ENCODE assay signal across 8 mouse cellular contexts in the genomic region with DNA sequence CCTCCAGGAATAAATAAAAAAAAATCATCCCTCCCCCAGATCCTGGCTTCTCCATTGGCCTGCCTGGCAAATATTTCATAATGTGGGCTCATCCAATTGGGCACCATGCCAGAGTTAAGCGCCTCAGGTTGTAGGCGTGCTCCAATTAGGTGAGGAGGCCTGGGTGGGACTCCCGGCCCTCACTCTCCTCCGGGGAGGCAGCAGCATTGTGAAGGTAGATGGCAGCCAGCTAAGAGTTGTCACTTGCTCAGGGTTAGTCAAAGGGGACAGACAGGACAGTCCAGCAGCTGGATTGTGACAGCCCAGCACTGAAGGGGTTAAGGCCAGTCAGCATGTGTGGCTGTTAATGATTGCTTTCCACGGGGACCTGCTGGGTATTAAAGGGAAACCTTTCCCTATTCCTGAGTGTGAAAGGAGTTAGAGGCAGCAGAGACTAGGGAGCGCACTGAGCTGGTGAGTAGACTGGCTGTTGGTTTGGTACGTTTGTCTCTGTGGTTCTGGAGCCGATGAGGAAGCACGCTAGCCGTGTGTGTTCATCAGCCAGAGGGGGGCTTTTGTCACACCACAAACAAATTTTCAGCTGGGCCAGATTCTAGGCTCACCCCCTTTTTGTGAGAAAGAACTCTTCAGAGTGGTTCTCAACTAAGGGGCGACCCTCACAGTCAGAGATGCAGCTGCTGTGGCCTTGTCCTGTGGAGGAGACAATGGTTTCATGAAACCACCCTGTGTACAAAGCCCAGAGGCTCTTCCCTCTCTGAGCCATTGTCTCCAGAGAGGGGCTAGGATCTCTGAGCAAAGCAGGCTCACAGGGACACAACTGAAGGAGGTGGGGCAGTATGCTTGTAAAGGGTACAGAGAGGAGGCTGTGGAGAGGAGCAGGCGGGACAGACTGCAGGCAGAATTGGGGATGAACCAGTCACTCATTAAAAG.
DNase-seq lines count a peak whose midpoint lies in the region; ATAC-seq and TF ChIP-seq lines count a peak whose summit lies in the region.

No protein-coding gene starts in this region.

- H3K4me1 ChIP-seq in embryonic facial prominence, embryonic 11.5 days (ENCODE audit: control insufficient read depth, insufficient read depth, low read length), result no peaks in the 10 kb centered on the region
- H3K4me1 ChIP-seq in hindbrain, embryonic 13.5 days (replicated peaks), result peaks cover 48% of the 10 kb centered on the region
- H3K4me1 ChIP-seq in limb, embryonic 14.5 days (ENCODE audit: control insufficient read depth, insufficient read depth, low read length), result peaks cover 14% of the 10 kb centered on the region
- H3K4me1 ChIP-seq in midbrain, embryonic 15.5 days, result peaks cover 33% of the 10 kb centered on the region

- 0 out of 2 replicates have a peak overlapping the region, but pooled peaks have one; percentile 3 for H3K9ac ChIP-seq in embryonic facial prominence, embryonic 11.5 days (replicated peaks; ENCODE audit: low read length)
- peak overlapping the region; percentile 64 for H3K9ac ChIP-seq in hindbrain, embryonic 13.5 days
- H3K9ac ChIP-seq in limb, embryonic 14.5 days (ENCODE audit: low read depth, low read length, severe bottlenecking), result no peak overlapping the region
- H3K9ac ChIP-seq in midbrain, embryonic 15.5 days, result peak overlapping the region; percentile 13; the same call in 1 of the 2 replicates

- TF ChIP-seq POLR2A in limb, embryonic 14.5 days (IDR thresholded peaks at IDR 0.05; ENCODE audit: borderline replicate concordance, extremely low read depth, insufficient read depth, insufficient read length), result no peak

- H3K27ac ChIP-seq in embryonic facial prominence, embryonic 11.5 days (replicated peaks; ENCODE audit: low read depth, low read length), result no peak overlapping the region
- peak overlapping the region; percentile 90 for H3K27ac ChIP-seq in hindbrain, embryonic 13.5 days
- H3K27ac ChIP-seq in limb, embryonic 14.5 days (replicated peaks; ENCODE audit: low read depth, low read length), result no peak overlapping the region
- peak overlapping the region; percentile 70 for H3K27ac ChIP-seq in midbrain, embryonic 15.5 days

- H3K4me2 ChIP-seq in embryonic facial prominence, embryonic 11.5 days (ENCODE audit: low read depth, low read length), result no peak overlapping the region
- H3K4me2 ChIP-seq in hindbrain, embryonic 13.5 days, result peak overlapping the region; percentile 48
- H3K4me2 ChIP-seq in limb, embryonic 14.5 days (replicated peaks; ENCODE audit: low read depth, low read length, severe bottlenecking), result 0 out of 2 replicates have a peak overlapping the region, but pooled peaks have one; percentile 19
- H3K4me2 ChIP-seq in midbrain, embryonic 15.5 days, result peak overlapping the region; percentile 32

- H3K36me3 ChIP-seq in embryonic facial prominence, embryonic 11.5 days (replicated peaks; ENCODE audit: control insufficient read depth, insufficient read depth, low read depth, low read length), result no peaks in the 10 kb centered on the region
- no peaks in the 10 kb centered on the region for H3K36me3 ChIP-seq in hindbrain, embryonic 13.5 days
- no peaks in the 10 kb centered on the region for H3K36me3 ChIP-seq in limb, embryonic 14.5 days (ENCODE audit: control insufficient read depth, insufficient read depth, low read length)
- H3K36me3 ChIP-seq in midbrain, embryonic 15.5 days (replicated peaks), result no peaks in the 10 kb centered on the region

- no peaks in the 10 kb centered on the region for H3K9me3 ChIP-seq in embryonic facial prominence, embryonic 11.5 days (replicated peaks; ENCODE audit: control insufficient read depth, low read length)
- no peaks in the 10 kb centered on the region for H3K9me3 ChIP-seq in hindbrain, embryonic 13.5 days
- H3K9me3 ChIP-seq in limb, embryonic 14.5 days (ENCODE audit: control insufficient read depth, low read length), result no peaks in the 10 kb centered on the region
- no peaks in the 10 kb centered on the region for H3K9me3 ChIP-seq in midbrain, embryonic 15.5 days

- WGBS in embryonic facial prominence, embryonic 11.5 days, result 33% methylated on average over 12 of the region's 12 CpGs
- 12% methylated on average over 12 of the region's 12 CpGs for WGBS in hindbrain, embryonic 13.5 days
- 23% methylated on average over 12 of the region's 12 CpGs for WGBS in limb, embryonic 14.5 days
- WGBS in midbrain, embryonic 15.5 days, result 15% methylated on average over 12 of the region's 12 CpGs

- peak; percentile 47; the same call in 1 of the 2 replicates for ATAC-seq in embryonic facial prominence, embryonic 11.5 days (replicated peaks; ENCODE audit: insufficient number of reproducible peaks, low FRiP score, low TSS enrichment, low read depth)
- ATAC-seq in hindbrain, embryonic 13.5 days (ENCODE audit: low FRiP score), result peak; percentile 64
- no peak; the same call in 1 of the 2 replicates for ATAC-seq in limb, embryonic 14.5 days (ENCODE audit: low FRiP score, low read depth)
- peak; percentile 78 for ATAC-seq in midbrain, embryonic 15.5 days (replicated peaks)

- DNase-seq in adrenal gland, postnatal 14 days, result peak; percentile 66
- DNase-seq in adrenal gland, adult 2 months, result no peak
- DNase-seq in embryonic facial prominence, embryonic 11.5 days (ENCODE audit: low spot score), result peak; percentile 24
- peak; percentile 34 for DNase-seq in limb, embryonic 14.5 days (ENCODE audit: low spot score)
- no peak for DNase-seq in cerebellum, adult 9-10 months
- DNase-seq in right cerebral cortex, postnatal 25 days, result no peak

- no peak overlapping the region for H3K4me3 ChIP-seq in embryonic facial prominence, embryonic 11.5 days (ENCODE audit: low read depth, low read length)
- peak overlapping the region; percentile 26 for H3K4me3 ChIP-seq in hindbrain, embryonic 13.5 days
- H3K4me3 ChIP-seq in limb, embryonic 14.5 days (replicated peaks; ENCODE audit: low read length), result no peak overlapping the region
- 0 out of 2 replicates have a peak overlapping the region, but pooled peaks have one; percentile 5 for H3K4me3 ChIP-seq in midbrain, embryonic 15.5 days

- H3K27me3 ChIP-seq in embryonic facial prominence, embryonic 11.5 days (ENCODE audit: control insufficient read depth, insufficient read depth, low read length), result no peaks in the 10 kb centered on the region
- H3K27me3 ChIP-seq in hindbrain, embryonic 13.5 days, result no peaks in the 10 kb centered on the region
- H3K27me3 ChIP-seq in limb, embryonic 14.5 days (ENCODE audit: control insufficient read depth, insufficient read depth, low read length), result no peaks in the 10 kb centered on the region
- no peaks in the 10 kb centered on the region for H3K27me3 ChIP-seq in midbrain, embryonic 15.5 days (replicated peaks)

Comparison
In these comparisons a context has a peak if more than half of its experiments do, and no peak if none do; other contexts are left out.
1. DNase-seq: peak in adrenal gland, postnatal 14 days (single experiment), embryonic facial prominence, embryonic 11.5 days (single experiment) and limb, embryonic 14.5 days (single experiment); none in adrenal gland, adult 2 months (single experiment), cerebellum, adult 9-10 months (single experiment) and right cerebral cortex, postnatal 25 days (single experiment).
2. H3K27ac ChIP-seq: peak in hindbrain, embryonic 13.5 days (single experiment) and midbrain, embryonic 15.5 days (single experiment); none in embryonic facial prominence, embryonic 11.5 days (single experiment) and limb, embryonic 14.5 days (single experiment).
3. H3K4me3 ChIP-seq: peak in hindbrain, embryonic 13.5 days (single experiment) and midbrain, embryonic 15.5 days (single experiment); none in embryonic facial prominence, embryonic 11.5 days (single experiment) and limb, embryonic 14.5 days (single experiment).